Mouse (Mus musculus): ENCODE results near the gene Bex4.

DNA sequence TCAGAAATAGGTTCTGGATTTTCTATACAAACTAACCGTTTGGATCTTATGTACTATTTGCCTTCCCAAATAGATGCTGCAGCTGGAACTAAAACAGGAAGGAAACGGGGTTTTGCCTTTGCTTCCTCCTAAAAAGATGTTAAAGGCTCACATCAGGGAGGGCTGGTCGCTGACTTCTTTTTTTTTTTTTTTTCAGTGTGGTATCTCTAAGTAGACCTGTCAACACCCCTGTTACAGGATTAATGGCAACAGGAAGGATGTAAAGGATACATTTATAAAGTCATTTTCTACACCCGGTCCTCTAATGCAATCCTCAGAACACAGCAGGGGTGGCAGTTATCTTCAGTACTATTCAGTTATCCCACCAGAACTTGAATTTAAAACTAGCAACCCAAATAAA is 23.8 kb upstream of the Bex4 start:
- TF ChIP-seq GATA1 (IDR thresholded peaks at IDR 0.05; ENCODE audit: borderline replicate concordance, low read length): no peak
- TF ChIP-seq FLI1 (IDR thresholded peaks at IDR 0.05; ENCODE audit: low read length): no peak

Measured in megakaryocyte, embryonic 14.5 days (primary cell).